Mouse (Mus musculus) lung, embryonic 14.5 days (tissue): ENCODE measurements around the gene Trpv3. TPM values are rescaled to one million over a fixed set of nuclear protein-coding genes. Genes with fewer than 3 reads are reported as not detected.
"Not testable (repeated sequence)": the region's sequence is repeated elsewhere in the genome, so short reads cannot be mapped to it uniquely, and the experiment has no call there.

Source experiments
- ATAC-seq: fragments of 200-750 bp; cut with Nextera tagmentation; 2 replicates; pipeline ENCODE4 v1.8.0; 2017; ENCODE audit warnings: mild to moderate bottlenecking, moderate TSS enrichment, moderate library complexity; ENCODE audit not compliant: insufficient read depth
- DNase-seq: peaks from one replicate; pipeline ENCODE4 v3.0.0-alpha.2; 2015
- H3K27ac ChIP-seq: fragments of 300-500 bp; sonication (generic); 2 replicates; pipeline ENCODE4 v1.5.1; 2014; ENCODE audit warnings: low read depth, mild to moderate bottlenecking, moderate library complexity
- H3K27me3 ChIP-seq: fragments of 300-500 bp; sonication (generic); 2 replicates; pipeline ENCODE4 v1.6.1; 2014; ENCODE audit warnings: low read length, control low read depth; ENCODE audit not compliant: insufficient read depth
- H3K36me3 ChIP-seq: fragments of 300-500 bp; sonication (generic); 2 replicates; pipeline ENCODE4 v1.6.1; 2014; ENCODE audit warnings: control low read depth; ENCODE audit not compliant: insufficient read depth
- H3K4me1 ChIP-seq: fragments of 300-500 bp; sonication (generic); 2 replicates; pipeline ENCODE4 v1.6.1; 2014; ENCODE audit warnings: antibody characterized with exemption, control low read depth; ENCODE audit not compliant: insufficient read depth
- H3K4me2 ChIP-seq: fragments of 300-500 bp; sonication (generic); 2 replicates; pipeline ENCODE4 v1.6.1; 2014; ENCODE audit warnings: mild to moderate bottlenecking
- H3K4me3 ChIP-seq: fragments of 300-500 bp; sonication (generic); 2 replicates; pipeline ENCODE4 v1.5.1; 2014; ENCODE audit warnings: low read depth, low read length
- H3K9ac ChIP-seq: fragments of 300-500 bp; sonication (generic); 2 replicates; pipeline ENCODE4 v1.6.1; 2014
- H3K9me3 ChIP-seq: fragments of 300-500 bp; sonication (generic); 2 replicates; pipeline ENCODE4 v1.6.1; 2016; ENCODE audit warnings: low read depth, low read length, control low read depth
- CTCF ChIP-seq: IDR thresholded peaks from 2 replicates; pipeline ENCODE4 v1.5.1; 2016; ENCODE audit warnings: antibody characterized with exemption, low read depth
- WGBS: fragments of 180-500 bp; shearing (Covaris S2); extraction: QIAGEN DNeasy Blood & Tissue Kit; methylation state at CpG from one replicate; pipeline ENCODE4 v1.1.7; 2014; 5-methylcytosine and 5-hydroxymethylcytosine counted together
- polyA plus RNA-seq: library from polyadenylated mRNA; unstranded; fragments of >200 nt; fragmentation: Nextera tagmentation; extraction: Ambion mirVana; gene quantifications from 2 replicates; pipeline ENCODE4 v1.2.1, GENCODE M21; 2014

Gene Trpv3
- polyA plus RNA-seq, 1 experiment from 2014 or later = 0.18 TPM

DNA sequence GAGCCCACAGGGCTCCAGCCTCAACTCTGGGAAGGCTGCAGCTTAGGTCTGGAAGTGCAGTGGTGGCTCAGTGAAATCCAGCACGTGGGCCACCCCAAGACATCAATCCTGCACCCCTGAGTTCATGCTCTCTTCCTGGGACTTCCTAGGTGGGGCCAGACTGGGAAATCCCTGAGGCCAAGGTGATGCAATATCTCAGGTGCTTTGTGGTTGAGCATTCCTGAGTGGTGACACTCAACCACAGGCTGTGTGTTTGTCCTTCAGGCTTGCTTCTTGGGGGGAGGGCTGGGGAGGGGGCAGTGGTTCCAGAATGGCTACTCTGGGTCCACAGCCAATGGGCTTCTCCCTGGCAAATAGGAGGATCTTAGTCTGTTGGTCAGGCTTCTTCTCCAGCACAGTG is 16.7 kb downstream of the Trpv3 start:
- Histone ChIP-seq H3K9me3 (no peaks in the 10 kb centered on the region), H3K9ac (no peak overlapping the region), H3K4me2 (no peak overlapping the region), H3K4me3 (no peak overlapping the region), H3K27me3 (no peaks in the 10 kb centered on the region), H3K27ac (peak overlapping the region; percentile 58), H3K36me3 (no peaks in the 10 kb centered on the region), H3K4me1 (peaks cover 3% of the 10 kb centered on the region)
- TF ChIP-seq CTCF = no peak
- no peak for DNase-seq
- peak; percentile 12; the same call in 1 of the 2 replicates for ATAC-seq
- WGBS = 40% methylated on average over 1 of the region's 1 CpGs

DNA sequence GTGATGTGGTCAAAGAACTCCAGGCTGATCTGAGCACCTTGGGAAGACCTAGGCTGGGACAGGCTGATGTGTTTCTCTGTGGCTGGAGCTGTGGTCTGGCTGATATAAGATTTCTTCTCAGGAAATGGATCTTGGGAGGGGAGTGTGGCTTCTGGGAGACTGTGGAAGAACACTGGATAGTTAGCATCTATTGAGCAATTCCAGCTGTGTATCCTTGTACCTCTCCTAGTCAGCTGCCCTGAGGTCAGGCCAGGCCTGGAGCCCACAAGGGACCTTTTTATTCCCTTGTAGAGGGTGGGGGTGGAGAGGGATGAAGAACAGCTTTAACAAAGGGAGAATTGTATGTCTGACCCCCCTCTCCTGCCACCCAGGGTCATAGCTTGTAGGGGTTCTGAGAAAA is 17.2 kb downstream of the Trpv3 start:
- no peaks in the 10 kb centered on the region for H3K9me3 ChIP-seq
- H3K9ac ChIP-seq = no peak overlapping the region
- H3K27ac ChIP-seq = peak overlapping the region; percentile 58; the same call in 1 of the 2 replicates
- no peak overlapping the region for H3K4me2 ChIP-seq
- H3K27me3 ChIP-seq = no peaks in the 10 kb centered on the region
- no peaks in the 10 kb centered on the region for H3K36me3 ChIP-seq
- no peak overlapping the region for H3K4me3 ChIP-seq
- ATAC-seq (no peak), DNase-seq (peak; percentile 24)
- no peak for TF ChIP-seq CTCF
- H3K4me1 ChIP-seq = peaks cover 3% of the 10 kb centered on the region

DNA sequence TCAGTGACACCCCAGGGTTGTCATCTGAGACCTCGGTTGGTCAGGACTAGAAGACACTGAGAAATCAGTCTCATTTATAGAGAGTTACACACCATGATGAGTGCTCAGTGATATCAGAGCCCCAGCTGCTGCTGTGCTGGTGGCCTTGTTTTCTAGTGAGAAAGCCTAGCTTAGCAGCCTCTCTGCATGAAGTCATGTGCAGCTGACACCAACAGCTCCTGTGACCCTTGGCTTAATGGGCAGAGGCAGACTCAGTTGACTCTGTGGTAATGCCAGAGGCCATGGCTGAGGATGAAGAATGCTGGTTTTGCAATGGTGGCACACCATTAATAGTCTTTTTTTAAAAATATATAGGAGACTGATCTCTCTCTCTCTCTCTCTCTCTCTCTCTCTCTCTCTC is 22.4 kb downstream of the Trpv3 start:
- ATAC-seq (no peak; the same call in 1 of the 2 replicates), DNase-seq (no peak)
- Histone ChIP-seq H3K27me3 (no peaks in the 10 kb centered on the region), H3K4me1 (no peaks in the 10 kb centered on the region), H3K9me3 (no peaks in the 10 kb centered on the region), H3K9ac (no peak overlapping the region), H3K36me3 (no peaks in the 10 kb centered on the region), H3K4me3 (no peak overlapping the region), H3K27ac (no peak overlapping the region), H3K4me2 (no peak overlapping the region)
- WGBS = 35% methylated on average over 1 of the region's 1 CpGs
- TF ChIP-seq CTCF = no peak

DNA sequence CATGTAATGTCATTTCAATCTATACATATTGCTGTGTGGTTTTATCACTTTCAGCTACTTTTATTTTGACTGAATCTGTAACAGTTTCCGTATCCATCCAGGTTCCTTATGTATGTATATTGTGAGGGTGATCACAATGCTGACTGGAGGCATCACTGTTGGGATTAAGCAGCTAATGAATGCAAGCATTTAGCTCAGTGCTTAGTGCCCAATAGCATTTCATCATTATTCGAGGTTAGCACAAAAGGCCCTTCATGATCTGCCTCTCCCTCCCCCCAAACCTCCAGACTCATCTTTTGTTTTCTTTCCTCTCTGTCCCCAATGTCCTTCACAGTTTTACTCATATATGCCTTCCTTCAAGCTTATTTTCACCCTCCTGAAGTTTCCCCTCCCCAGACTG is 35.9 kb downstream of the Trpv3 start:
- H3K27ac ChIP-seq = no peak overlapping the region
- WGBS = 54% methylated on average over 2 of the region's 2 CpGs

DNA sequence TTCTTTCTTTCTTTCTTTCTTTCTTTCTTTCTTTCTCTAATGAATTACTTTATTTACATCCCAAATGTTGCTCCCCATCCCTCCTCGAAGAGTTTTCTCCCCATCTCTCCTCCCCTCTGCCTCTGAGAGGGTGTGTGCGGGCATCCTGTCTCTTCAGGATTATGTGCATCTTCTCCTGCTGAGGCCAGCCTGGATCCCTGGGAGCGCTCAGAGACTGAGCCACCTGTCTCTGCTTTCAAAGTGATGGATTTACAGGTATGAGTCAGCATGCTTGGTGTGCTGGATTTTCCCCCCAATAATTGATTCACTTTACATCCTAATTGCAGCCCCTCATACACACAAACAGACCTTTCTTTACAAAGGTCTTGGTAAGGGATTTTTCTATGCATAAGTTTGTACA is 48.8 kb downstream of the Trpv3 start:
- ATAC-seq (no peak), DNase-seq (no peak)
- 38% methylated on average over 3 of the region's 3 CpGs for WGBS
- Histone ChIP-seq H3K27me3 (no peaks in the 10 kb centered on the region), H3K4me3 (no peak overlapping the region), H3K4me1 (no peaks in the 10 kb centered on the region), H3K27ac (no peak overlapping the region), H3K4me2 (no peak overlapping the region), H3K9me3 (no peaks in the 10 kb centered on the region), H3K9ac (no peak overlapping the region), H3K36me3 (no peaks in the 10 kb centered on the region)
- TF ChIP-seq CTCF = no peak

More for the DNA sequence above, 35.9 kb downstream of the Trpv3 start:
- no peaks in the 10 kb centered on the region for H3K36me3 ChIP-seq
- H3K9ac ChIP-seq = no peak overlapping the region
- no peak overlapping the region for H3K4me2 ChIP-seq
- no peaks in the 10 kb centered on the region for H3K27me3 ChIP-seq
- DNase-seq (no peak), ATAC-seq (no peak)
- H3K9me3 ChIP-seq = no peaks in the 10 kb centered on the region
- no peak overlapping the region for H3K4me3 ChIP-seq
- no peaks in the 10 kb centered on the region for H3K4me1 ChIP-seq
- TF ChIP-seq CTCF = no peak

DNA sequence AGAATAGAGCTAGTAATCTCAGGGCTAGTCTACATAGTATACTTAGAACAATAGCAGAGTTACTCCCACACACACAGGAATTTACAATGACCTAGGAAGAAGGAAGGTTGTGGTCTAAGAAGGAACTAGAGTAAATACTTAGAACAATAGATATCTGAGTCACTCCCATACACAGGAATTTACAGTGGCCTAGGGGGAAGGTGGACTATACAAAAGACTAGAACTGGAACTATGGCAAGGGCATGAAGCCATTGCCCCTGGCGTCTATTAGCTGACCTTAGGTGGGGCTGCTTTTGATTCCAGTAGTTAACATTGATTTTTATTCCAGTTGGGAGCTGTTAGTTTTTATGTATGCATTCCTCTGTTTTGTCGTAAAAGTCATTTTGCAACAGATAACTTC is 51.4 kb downstream of the Trpv3 start:
- not testable (repeated sequence) for H3K27me3 ChIP-seq, H3K4me3 ChIP-seq, H3K9me3 ChIP-seq, H3K4me1 ChIP-seq, H3K4me2 ChIP-seq, ATAC-seq, DNase-seq, H3K9ac ChIP-seq, H3K36me3 ChIP-seq, H3K27ac ChIP-seq
- 67% methylated on average over 2 of the region's 2 CpGs for WGBS

DNA sequence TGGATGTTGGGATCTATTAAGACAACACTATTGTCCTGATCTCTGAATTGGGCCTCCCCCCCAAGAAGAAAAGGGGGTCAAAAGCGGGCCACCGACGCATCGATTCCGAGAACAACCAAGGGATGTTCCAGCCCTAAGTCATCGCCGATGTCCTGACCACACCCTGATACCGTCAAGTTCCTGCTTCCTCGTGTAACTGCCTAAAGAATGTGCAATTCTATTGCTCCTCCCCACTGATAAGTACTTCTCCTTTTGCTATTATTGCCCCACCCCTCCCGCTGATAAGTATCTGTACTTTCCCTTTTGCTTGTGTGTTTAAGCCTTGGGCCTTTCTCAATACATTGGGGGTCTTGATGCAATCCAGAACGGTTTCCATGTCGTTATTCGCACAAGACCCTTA is 53.9 kb downstream of the Trpv3 start:
- WGBS = 87% methylated on average over 13 of the region's 13 CpGs
- not testable (repeated sequence) for ATAC-seq, H3K4me3 ChIP-seq, H3K4me2 ChIP-seq, DNase-seq, H3K27ac ChIP-seq, H3K4me1 ChIP-seq, H3K36me3 ChIP-seq, H3K9ac ChIP-seq, H3K9me3 ChIP-seq, H3K27me3 ChIP-seq
